10 mouse cellular contexts compared by ENCODE assay signal in genomic region chr11:22206191-22206590, GRCm38 (mm10).
"Had no signal": no experiment of that assay in that cellular context is flagged by ENCODE, and none has a peak within 500 bp of the region (broad histone marks: within the 10 kb centered on the region; RNA-seq: fewer than 3 reads in every experiment).

No protein-coding gene starts in this region.

- H3K27me3 ChIP-seq: liver, embryonic 15.5 days had no signal

- H3K4me3 ChIP-seq: left cerebral cortex, adult 2 months; limb, embryonic 10.5 days; liver, embryonic 15.5 days had no signal

- H3K9me3 ChIP-seq: limb, embryonic 10.5 days; liver, embryonic 15.5 days had no signal

- H3K36me3 ChIP-seq: limb, embryonic 10.5 days; liver, embryonic 15.5 days had no signal

- H3K9ac ChIP-seq: liver, embryonic 15.5 days; lung, embryonic 14.5 days had no signal

- H3K27ac ChIP-seq: left cerebral cortex, adult 2 months; limb, embryonic 10.5 days; liver, embryonic 15.5 days had no signal

- H3K4me2 ChIP-seq: liver, embryonic 11.5 days; liver, embryonic 15.5 days; lung, embryonic 14.5 days had no signal

- H3K4me1 ChIP-seq: limb, embryonic 10.5 days; liver, embryonic 15.5 days had no signal

- DNase-seq: kidney, adult 8-10 months; kidney, postnatal 25 days; lung, postnatal 14 days; right cerebral cortex, postnatal 25 days; thymus, postnatal 36 days had no signal
